Mouse (Mus musculus) cerebellum, adult 2 months (tissue): ENCODE measurements around the gene Gm11562.

Experiments
- CTCF ChIP-seq: fragments of 200-500 bp; IDR thresholded peaks from 2 replicates; pipeline ENCODE4 v1.5.1; 2011; ENCODE audit warnings: low read depth, mild to moderate bottlenecking, control low read depth, low read length, moderate library complexity, borderline replicate concordance; ENCODE audit not compliant: insufficient read depth
- POLR2A ChIP-seq: fragments of 200-500 bp; IDR thresholded peaks from 2 replicates; pipeline ENCODE4 v1.6.1; 2011; ENCODE audit warnings: low read length, control low read depth, borderline replicate concordance; ENCODE audit not compliant: insufficient read depth

GRCm38 (mm10) chr11:99640926-99641325, 20.7 kb upstream of the Gm11562 start:
- TF ChIP-seq POLR2A = no peak
- TF ChIP-seq CTCF = no peak
